Mouse (Mus musculus) limb, embryonic 15.5 days (tissue): ENCODE data around the gene Tmem87b. TPM values are rescaled to one million over a fixed set of nuclear protein-coding genes. Genes with fewer than 3 reads are reported as not detected.

Experiments used
- ATAC-seq: fragments of 200-750 bp; cut with Nextera tagmentation; 2 replicates; pipeline ENCODE4 v1.8.0; 2017; ENCODE audit warnings: low read depth, moderate TSS enrichment; ENCODE audit not compliant: insufficient number of reproducible peaks, low FRiP score, low TSS enrichment
- H3K27ac ChIP-seq: fragments of 300-500 bp; sonication (generic); 2 replicates; pipeline ENCODE4 v1.5.1; 2015; ENCODE audit warnings: moderate library complexity, mild to moderate bottlenecking, inconsistent platforms
- H3K27me3 ChIP-seq: fragments of 300-500 bp; sonication (generic); 2 replicates; pipeline ENCODE4 v1.6.1; 2015; ENCODE audit warnings: inconsistent platforms
- H3K36me3 ChIP-seq: fragments of 300-500 bp; sonication (generic); 2 replicates; pipeline ENCODE4 v1.6.1; 2015; ENCODE audit warnings: inconsistent platforms
- H3K4me1 ChIP-seq: fragments of 300-500 bp; sonication (generic); 2 replicates; pipeline ENCODE4 v1.6.1; 2015; ENCODE audit warnings: inconsistent platforms
- H3K4me2 ChIP-seq: fragments of 300-500 bp; sonication (generic); 2 replicates; pipeline ENCODE4 v1.6.1; 2015; ENCODE audit warnings: mild to moderate bottlenecking, inconsistent platforms
- H3K4me3 ChIP-seq: fragments of 300-500 bp; sonication (generic); 2 replicates; pipeline ENCODE4 v1.5.1; 2015; ENCODE audit warnings: mild to moderate bottlenecking, inconsistent platforms
- H3K9ac ChIP-seq: fragments of 300-500 bp; sonication (generic); 2 replicates; pipeline ENCODE4 v1.6.1; 2015; ENCODE audit warnings: inconsistent platforms
- H3K9me3 ChIP-seq: fragments of 300-500 bp; sonication (generic); 2 replicates; pipeline ENCODE4 v1.6.1; 2016; ENCODE audit warnings: inconsistent platforms
- WGBS: fragments of 180-500 bp; shearing (Covaris S2); methylation state at CpG from one replicate; pipeline ENCODE4 v1.1.7; 2015; 5-methylcytosine and 5-hydroxymethylcytosine counted together
- polyA plus RNA-seq: library from polyadenylated mRNA; unstranded; fragments of >200 nt; fragmentation: Nextera tagmentation; extraction: Ambion mirVana; gene quantifications from 2 replicates; pipeline ENCODE4 v1.2.1, GENCODE M21; 2015

Gene Tmem87b
- polyA plus RNA-seq, 1 experiment from 2014 or later: 29.4 TPM

- Histone ChIP-seq H3K36me3 (no peaks in the 10 kb centered on the region), H3K9ac (no peak overlapping the region), H3K9me3 (no peaks in the 10 kb centered on the region), H3K4me2 (no peak overlapping the region), H3K27ac (no peak overlapping the region), H3K4me1 (no peaks in the 10 kb centered on the region), H3K27me3 (no peaks in the 10 kb centered on the region), H3K4me3 (no peak overlapping the region)
- 77% methylated on average over 3 of the region's 3 CpGs for WGBS
- ATAC-seq: no peak
Measured at GRCm38 (mm10) chr2:128903661-128904060, 85.7 kb downstream of the Tmem87b start.

Other genes with a start within 250 kb of the Tmem87b start
- gene Spdye4c, start 226.9 kb upstream of the Tmem87b start, polyA plus RNA-seq: not detected in 2 replicates
- gene Anapc1, start 130.7 kb upstream of the Tmem87b start, polyA plus RNA-seq: 50.5 and 57.0 TPM in 2 replicates
- 10.7 and 11.0 TPM in 2 replicates for gene Mertk, start 119.2 kb upstream of the Tmem87b start, polyA plus RNA-seq
- gene Fbln7, start 44.9 kb downstream of the Tmem87b start, polyA plus RNA-seq: 11.4 and 11.8 TPM in 2 replicates
- gene Zc3h8, start 126.0 kb downstream of the Tmem87b start, polyA plus RNA-seq: 5.2 and 6.4 TPM in 2 replicates
- 2.0 and 2.1 TPM in 2 replicates for gene Zc3h6, start 149.3 kb downstream of the Tmem87b start, polyA plus RNA-seq
- gene Gm10762, start 149.6 kb downstream of the Tmem87b start, polyA plus RNA-seq: 12.7 and 14.8 TPM in 2 replicates
- gene Vinac1, start 230.1 kb downstream of the Tmem87b start, polyA plus RNA-seq: 0.04 and 0.07 TPM in 2 replicates
- 17.2 and 19.1 TPM in 2 replicates for gene Ttl, start 247.8 kb downstream of the Tmem87b start, polyA plus RNA-seq